Mouse (Mus musculus) kidney, embryonic 16.5 days (tissue): Measurements from ENCODE around the gene Tex36. TPM values are rescaled to one million over a fixed set of nuclear protein-coding genes. Genes with fewer than 3 reads are reported as not detected.

Source experiments
- ATAC-seq: fragments of 200-750 bp; cut with Nextera tagmentation; 2 replicates; pipeline ENCODE4 v1.8.0; 2017; ENCODE audit warnings: moderate TSS enrichment; ENCODE audit not compliant: low FRiP score, low TSS enrichment
- H3K27ac ChIP-seq: fragments of 300-500 bp; sonication (generic); 2 replicates; pipeline ENCODE4 v1.5.1; 2014; ENCODE audit warnings: low read length
- H3K27me3 ChIP-seq: fragments of 300-500 bp; sonication (generic); 2 replicates; pipeline ENCODE4 v1.6.1; 2014; ENCODE audit warnings: low read length, control low read depth, mixed read lengths; ENCODE audit not compliant: insufficient read depth
- H3K36me3 ChIP-seq: fragments of 300-500 bp; sonication (generic); 2 replicates; pipeline ENCODE4 v1.6.1; 2014; ENCODE audit warnings: low read length, control low read depth, mixed read lengths; ENCODE audit not compliant: insufficient read depth
- H3K4me1 ChIP-seq: fragments of 300-500 bp; sonication (generic); 2 replicates; pipeline ENCODE4 v1.6.1; 2014; ENCODE audit warnings: low read length, control low read depth, mixed read lengths; ENCODE audit not compliant: insufficient read depth
- H3K4me2 ChIP-seq: fragments of 300-500 bp; sonication (generic); replicated peaks from 2 replicates; pipeline ENCODE4 v1.6.1; 2014; ENCODE audit warnings: low read depth, low read length
- H3K4me3 ChIP-seq: fragments of 300-500 bp; sonication (generic); 2 replicates; pipeline ENCODE4 v1.5.1; 2014; ENCODE audit warnings: mild to moderate bottlenecking, low read length
- H3K9ac ChIP-seq: fragments of 300-500 bp; sonication (generic); replicated peaks from 2 replicates; pipeline ENCODE4 v1.6.1; 2014; ENCODE audit warnings: low read length
- H3K9me3 ChIP-seq: fragments of 300-500 bp; sonication (generic); 2 replicates; pipeline ENCODE4 v1.6.1; 2016; ENCODE audit warnings: low read length, control low read depth
- WGBS: fragments of 180-500 bp; shearing (Covaris S2); extraction: QIAGEN DNeasy Blood & Tissue Kit; methylation state at CpG from one replicate; pipeline ENCODE4 v1.1.7; 2014; 5-methylcytosine and 5-hydroxymethylcytosine counted together
- polyA plus RNA-seq: library from polyadenylated mRNA; unstranded; fragments of >200 nt; fragmentation: Nextera tagmentation; extraction: Ambion mirVana; gene quantifications from 2 replicates; pipeline ENCODE4 v1.2.1, GENCODE M21; 2015

Gene Tex36
- polyA plus RNA-seq, 1 experiment from 2014 or later: not detected

DNA sequence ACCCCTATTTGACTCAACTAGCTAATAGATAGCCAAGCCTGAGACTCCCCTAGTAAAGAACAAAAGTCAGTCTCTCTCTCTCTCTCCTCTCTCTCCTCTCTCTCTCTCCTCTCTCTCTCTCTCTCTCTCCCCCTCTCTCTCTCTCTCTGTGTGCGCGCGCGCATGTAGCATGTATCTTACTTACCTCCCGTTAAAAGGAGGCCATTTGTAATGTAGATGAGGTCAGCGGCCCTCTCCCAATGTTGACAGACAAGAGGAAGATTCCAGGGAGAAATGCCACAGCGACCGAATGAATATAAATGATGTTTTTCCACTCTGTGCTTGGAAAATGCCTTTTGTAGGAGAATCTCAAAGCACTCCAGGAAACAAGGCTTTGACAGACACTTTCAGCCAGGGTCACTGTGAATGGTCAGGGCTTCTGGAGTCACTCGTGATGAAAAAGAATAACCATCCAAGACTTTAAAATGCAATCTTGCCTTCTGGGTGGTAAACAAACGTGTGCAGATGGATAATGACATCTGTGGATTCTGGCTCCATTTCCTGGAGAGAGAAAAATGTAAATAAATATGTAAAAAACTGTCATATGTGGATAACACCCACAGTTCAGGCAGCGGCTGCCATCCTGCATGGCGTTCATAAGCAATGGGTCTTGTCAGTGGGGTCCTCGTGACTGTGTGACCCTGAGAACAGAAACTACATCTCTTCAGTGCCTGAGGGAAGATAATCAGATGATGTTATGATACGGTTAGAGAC, 25.4 kb upstream of the Tex36 start:
- Histone ChIP-seq H3K4me1 (no peaks in the 10 kb centered on the region), H3K9ac (no peak overlapping the region), H3K36me3 (no peaks in the 10 kb centered on the region), H3K4me2 (no peak overlapping the region), H3K27ac (no peak overlapping the region), H3K27me3 (no peaks in the 10 kb centered on the region), H3K9me3 (no peaks in the 10 kb centered on the region), H3K4me3 (no peak overlapping the region)
- WGBS: 57% methylated on average over 12 of the region's 14 CpGs
- no peak for ATAC-seq

- no peak overlapping the region for H3K27ac ChIP-seq
- no peaks in the 10 kb centered on the region for H3K36me3 ChIP-seq
- H3K4me1 ChIP-seq: peaks cover 7% of the 10 kb centered on the region; the same call in 1 of the 2 replicates
- H3K4me3 ChIP-seq: no peak overlapping the region
- no peaks in the 10 kb centered on the region for H3K27me3 ChIP-seq
- WGBS: 87% methylated on average over 5 of the region's 5 CpGs
- no peak for ATAC-seq
- no peak overlapping the region for H3K4me2 ChIP-seq
- H3K9ac ChIP-seq: no peak overlapping the region
- no peaks in the 10 kb centered on the region for H3K9me3 ChIP-seq
Measured at GRCm38 (mm10) chr7:133623226-133623625, 21.3 kb upstream of the Tex36 start.

DNA sequence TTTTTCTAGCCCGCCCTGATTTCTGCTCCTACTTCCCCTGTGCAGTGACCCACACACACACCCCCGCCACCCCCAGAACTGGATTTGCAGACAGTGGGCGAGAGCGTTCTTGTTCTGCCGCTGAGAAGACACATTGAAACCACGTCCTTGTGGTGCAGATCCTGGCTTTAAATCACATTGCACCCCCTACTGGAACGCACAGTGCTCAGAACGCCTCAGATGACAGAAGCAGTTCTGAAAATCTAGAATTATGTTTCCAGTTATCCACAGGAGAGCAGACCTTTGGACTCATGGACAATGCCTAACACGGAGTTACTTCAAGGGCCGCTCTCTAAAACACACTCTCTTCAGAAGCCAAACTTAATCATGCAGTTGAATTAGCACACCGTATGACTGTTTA, 18.8 kb upstream of the Tex36 start:
- Histone ChIP-seq H3K4me3 (no peak overlapping the region), H3K9ac (0 out of 2 replicates have a peak overlapping the region, but pooled peaks have one; percentile 17), H3K36me3 (no peaks in the 10 kb centered on the region), H3K9me3 (no peaks in the 10 kb centered on the region), H3K4me1 (peaks cover 7% of the 10 kb centered on the region; the same call in 1 of the 2 replicates), H3K27me3 (no peaks in the 10 kb centered on the region), H3K4me2 (peak overlapping the region; percentile 41; the same call in 1 of the 2 replicates), H3K27ac (no peak overlapping the region)
- whole genome bisulfite sequencing: 15% methylated on average over 11 of the region's 11 CpGs
- peak; percentile 49; the same call in 1 of the 2 replicates for ATAC-seq

GRCm38 (mm10) chr7:133612981-133613380, 11.0 kb upstream of the Tex36 start:
- no peak for ATAC-seq
- Histone ChIP-seq H3K9me3 (no peaks in the 10 kb centered on the region), H3K4me3 (no peak overlapping the region), H3K27ac (no peak overlapping the region), H3K9ac (no peak overlapping the region), H3K36me3 (no peaks in the 10 kb centered on the region), H3K4me1 (peaks cover 3% of the 10 kb centered on the region), H3K27me3 (no peaks in the 10 kb centered on the region), H3K4me2 (no peak overlapping the region)
- WGBS: 84% methylated on average over 2 of the region's 2 CpGs

DNA sequence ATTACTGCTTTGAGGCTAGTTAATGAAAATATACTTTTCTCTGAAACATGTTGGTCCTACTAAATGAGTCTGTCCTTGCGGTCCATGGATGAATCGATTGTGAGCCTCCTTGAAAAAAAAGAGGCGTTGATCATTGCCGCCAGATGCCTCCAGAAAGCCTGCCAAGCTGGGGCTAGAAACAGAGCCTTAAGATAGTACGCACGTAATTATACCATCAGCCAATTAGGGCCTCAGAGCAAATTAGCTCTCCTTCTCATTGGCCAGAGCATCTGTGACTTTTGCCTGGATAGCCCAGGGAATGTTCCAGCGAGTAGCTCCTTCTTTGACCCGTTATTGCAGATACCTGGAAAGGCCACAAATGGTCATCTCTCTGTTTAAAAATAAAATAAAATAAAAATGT, 7.6 kb upstream of the Tex36 start:
- ATAC-seq: no peak
- Histone ChIP-seq H3K9me3 (no peaks in the 10 kb centered on the region), H3K9ac (no peak overlapping the region), H3K36me3 (no peaks in the 10 kb centered on the region), H3K27me3 (no peaks in the 10 kb centered on the region), H3K4me1 (peaks cover 23% of the 10 kb centered on the region), H3K4me3 (no peak overlapping the region), H3K27ac (no peak overlapping the region), H3K4me2 (no peak overlapping the region)
- 70% methylated on average over 8 of the region's 8 CpGs for WGBS

DNA sequence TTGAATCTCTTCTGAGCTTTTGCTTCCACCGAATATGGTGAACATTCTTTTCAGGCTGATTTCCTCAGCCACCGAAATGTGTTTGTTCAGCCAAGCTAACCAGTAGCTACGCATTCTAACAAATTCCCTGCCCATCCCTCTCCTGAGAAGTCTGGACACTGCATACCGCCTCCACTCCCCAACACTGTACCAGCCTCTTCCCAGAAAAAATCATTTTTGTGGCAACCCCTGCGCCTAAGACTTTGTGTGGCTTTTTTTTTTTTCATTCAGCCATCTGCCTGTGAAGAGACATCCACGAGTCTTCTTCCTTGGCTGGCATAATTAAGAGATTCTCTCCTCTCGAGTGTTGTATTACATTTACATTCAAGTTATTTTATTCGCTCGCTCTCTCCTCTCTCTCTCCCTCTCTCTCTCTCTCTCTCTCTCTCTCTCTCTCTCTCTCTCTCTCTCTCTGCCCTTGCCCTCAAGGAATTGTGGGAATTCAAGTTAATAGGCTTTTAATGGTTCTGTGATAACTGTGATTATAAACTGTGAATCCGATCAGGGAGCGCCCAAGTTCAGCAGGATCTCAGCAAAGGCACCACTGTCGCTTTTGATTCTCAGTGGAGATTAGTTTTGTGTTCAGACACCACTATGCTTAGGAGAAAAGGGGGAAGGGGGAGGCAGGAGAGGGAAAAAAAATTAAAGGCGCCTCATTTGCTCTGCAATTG, 6.8 kb upstream of the Tex36 start:
- no peaks in the 10 kb centered on the region for H3K36me3 ChIP-seq
- no peak overlapping the region for H3K4me3 ChIP-seq
- H3K4me2 ChIP-seq: peak overlapping the region; percentile 31
- H3K27me3 ChIP-seq: no peaks in the 10 kb centered on the region
- no peaks in the 10 kb centered on the region for H3K9me3 ChIP-seq
- ATAC-seq: no peak
- no peak overlapping the region for H3K9ac ChIP-seq
- peak overlapping the region; percentile 10; the same call in 1 of the 2 replicates for H3K27ac ChIP-seq
- 43% methylated on average over 13 of the region's 13 CpGs for WGBS
- H3K4me1 ChIP-seq: peaks cover 25% of the 10 kb centered on the region

DNA sequence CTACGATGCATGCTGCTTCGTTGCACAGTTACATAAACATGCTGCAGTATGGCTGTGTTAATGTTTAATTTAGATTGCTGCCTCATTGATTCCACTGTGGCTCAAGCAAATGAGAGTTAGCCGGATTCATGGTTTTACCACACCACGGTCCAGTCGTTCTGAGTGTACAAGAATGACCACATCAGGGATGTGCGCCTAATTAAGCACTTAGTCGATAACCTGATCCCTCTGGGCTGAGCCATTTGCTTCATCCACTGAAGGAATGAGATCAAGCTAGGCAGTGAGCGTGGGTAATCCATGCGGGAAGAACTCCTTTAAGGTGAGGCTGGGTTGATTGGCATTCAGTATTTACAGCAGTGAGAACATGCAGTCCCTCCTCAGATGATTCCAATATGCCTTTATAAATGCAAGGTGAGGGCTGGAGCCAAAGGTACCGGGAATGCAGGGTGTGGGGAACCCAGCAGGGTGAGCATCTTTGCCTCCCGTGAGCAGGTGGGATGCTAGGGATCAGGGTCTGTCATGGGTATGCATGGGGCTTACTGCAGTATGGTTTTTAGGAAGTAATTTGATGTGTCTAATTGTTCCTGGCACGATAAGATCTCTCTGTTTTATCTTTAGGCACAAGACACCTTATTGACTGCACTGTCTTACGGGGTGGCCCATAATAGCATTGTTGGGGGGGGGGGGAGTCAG, 6.1 kb upstream of the Tex36 start:
- peak overlapping the region; percentile 31 for H3K4me2 ChIP-seq
- H3K9me3 ChIP-seq: no peaks in the 10 kb centered on the region
- H3K4me1 ChIP-seq: peaks cover 25% of the 10 kb centered on the region
- H3K4me3 ChIP-seq: no peak overlapping the region
- no peaks in the 10 kb centered on the region for H3K27me3 ChIP-seq
- peak; percentile 85 for ATAC-seq
- H3K36me3 ChIP-seq: no peaks in the 10 kb centered on the region
- peak overlapping the region; percentile 38; the same call in 1 of the 2 replicates for H3K27ac ChIP-seq
- 31% methylated on average over 13 of the region's 13 CpGs for WGBS
- no peak overlapping the region for H3K9ac ChIP-seq

DNA sequence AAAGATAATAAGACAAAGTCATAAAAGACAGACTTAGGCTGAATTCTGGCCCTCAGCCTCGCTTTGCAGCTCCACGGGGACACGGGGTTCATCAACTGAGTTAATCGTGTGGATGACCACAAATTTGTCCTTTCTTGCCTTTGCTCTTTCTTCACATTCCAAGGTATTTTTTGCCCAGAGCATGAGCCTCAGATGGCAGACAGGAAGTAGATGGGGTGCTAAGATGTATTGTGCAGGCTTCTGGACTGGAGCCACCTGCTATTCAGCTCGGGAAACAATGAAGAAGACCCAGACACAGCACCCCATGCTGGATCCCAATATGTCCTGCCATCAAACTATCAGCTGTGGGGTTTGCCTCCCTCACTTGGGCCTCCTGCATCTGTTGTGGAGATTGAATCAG, 5.4 kb upstream of the Tex36 start:
- 31% methylated on average over 5 of the region's 5 CpGs for WGBS
- no peak overlapping the region for H3K4me3 ChIP-seq
- H3K9ac ChIP-seq: no peak overlapping the region
- H3K27me3 ChIP-seq: no peaks in the 10 kb centered on the region
- no peaks in the 10 kb centered on the region for H3K9me3 ChIP-seq
- H3K4me2 ChIP-seq: no peak overlapping the region
- H3K4me1 ChIP-seq: peaks cover 25% of the 10 kb centered on the region
- H3K36me3 ChIP-seq: no peaks in the 10 kb centered on the region
- H3K27ac ChIP-seq: peak overlapping the region; percentile 38; the same call in 1 of the 2 replicates
- no peak for ATAC-seq

DNA sequence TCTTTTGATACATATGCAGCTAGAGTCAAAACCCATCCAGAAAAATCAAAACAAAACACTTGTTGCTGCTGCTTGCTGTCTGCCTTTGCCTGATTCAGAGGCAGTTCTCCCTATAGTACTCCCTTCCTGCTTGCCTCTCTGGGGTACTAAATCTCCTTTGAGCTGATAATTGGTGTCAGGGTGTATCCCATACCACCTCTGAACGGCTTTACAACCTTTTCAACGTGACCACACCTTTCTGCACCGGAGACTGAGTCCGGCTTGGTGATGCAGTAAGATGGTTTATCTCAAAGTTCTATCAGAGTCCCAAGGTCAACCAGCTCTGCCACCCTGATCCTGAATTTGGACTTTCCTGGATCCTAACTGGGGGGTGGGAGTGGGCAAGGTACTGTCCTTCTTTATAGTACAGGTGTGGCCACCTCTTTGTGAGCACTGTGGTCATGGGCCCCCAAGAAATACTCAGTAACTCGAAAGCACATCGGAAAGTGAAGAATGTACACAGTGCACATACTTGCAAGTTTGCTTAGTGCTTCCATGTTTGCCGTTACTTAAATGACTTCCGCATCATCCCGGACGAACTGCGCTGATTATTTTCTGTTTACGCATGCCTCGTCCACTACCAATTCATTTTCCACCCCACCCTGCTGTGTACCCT, 2.6 kb upstream of the Tex36 start:
- H3K27ac ChIP-seq: no peak overlapping the region
- ATAC-seq: no peak
- H3K9me3 ChIP-seq: no peaks in the 10 kb centered on the region
- H3K9ac ChIP-seq: no peak overlapping the region
- H3K4me1 ChIP-seq: peaks cover 23% of the 10 kb centered on the region
- WGBS: 41% methylated on average over 13 of the region's 13 CpGs
- H3K27me3 ChIP-seq: no peaks in the 10 kb centered on the region
- no peaks in the 10 kb centered on the region for H3K36me3 ChIP-seq
- H3K4me2 ChIP-seq: no peak overlapping the region
- H3K4me3 ChIP-seq: no peak overlapping the region
